Mouse (Mus musculus) cerebellum, adult 2 months (tissue): Measurements from ENCODE around the gene Sgpl1.

Experiments
- CTCF ChIP-seq: fragments of 200-500 bp; IDR thresholded peaks from 2 replicates; pipeline ENCODE4 v1.5.1; 2011; ENCODE audit warnings: low read depth, mild to moderate bottlenecking, control low read depth, low read length, moderate library complexity, borderline replicate concordance; ENCODE audit not compliant: insufficient read depth
- POLR2A ChIP-seq: fragments of 200-500 bp; IDR thresholded peaks from 2 replicates; pipeline ENCODE4 v1.6.1; 2011; ENCODE audit warnings: low read length, control low read depth, borderline replicate concordance; ENCODE audit not compliant: insufficient read depth

- no peak for TF ChIP-seq POLR2A
- TF ChIP-seq CTCF: no peak
Measured at GRCm38 (mm10) chr10:61137567-61137966, 9.9 kb downstream of the Sgpl1 start.
